Mouse (Mus musculus) cerebellum, adult (tissue): ENCODE data around the gene Gm4907.
"Not testable (repeated sequence)": the region's sequence is repeated elsewhere in the genome, so short reads cannot be mapped to it uniquely, and the experiment has no call there.

Experiments used
- ATAC-seq: cut with Nextera tagmentation; 2 replicates; pipeline ENCODE4 v1.9.2; 2017; ENCODE audit warnings: mild to moderate bottlenecking, moderate library complexity, mixed read lengths; ENCODE audit not compliant: insufficient number of reproducible peaks, low FRiP score, low TSS enrichment

The Gm4907 gene

GRCm38 (mm10) chrX:23882253-23882652, at the start of gene Gm4907:
TSS of gene Gm4907 (plus strand) at chrX:23882553.
- not testable (repeated sequence) for ATAC-seq

GRCm38 (mm10) chrX:23833784-23834183, 48.6 kb upstream of the Gm4907 start:
- ATAC-seq, result not testable (repeated sequence)

- ATAC-seq, result no peak
These were observed 41.4 kb upstream of the Gm4907 start for GRCm38 (mm10) chrX:23840921-23841320.

- no peak for ATAC-seq
These were observed 71.8 kb downstream of the Gm4907 start for GRCm38 (mm10) chrX:23954161-23954560.
